Mouse (Mus musculus): ENCODE measurements at regions not wholly inside any gene's neighbourhood (a gene's known extent, or its start where the extent isn't known, plus 50 kb on each side); places are given as distances from the start of the nearest gene placed in this dataset.

DNA sequence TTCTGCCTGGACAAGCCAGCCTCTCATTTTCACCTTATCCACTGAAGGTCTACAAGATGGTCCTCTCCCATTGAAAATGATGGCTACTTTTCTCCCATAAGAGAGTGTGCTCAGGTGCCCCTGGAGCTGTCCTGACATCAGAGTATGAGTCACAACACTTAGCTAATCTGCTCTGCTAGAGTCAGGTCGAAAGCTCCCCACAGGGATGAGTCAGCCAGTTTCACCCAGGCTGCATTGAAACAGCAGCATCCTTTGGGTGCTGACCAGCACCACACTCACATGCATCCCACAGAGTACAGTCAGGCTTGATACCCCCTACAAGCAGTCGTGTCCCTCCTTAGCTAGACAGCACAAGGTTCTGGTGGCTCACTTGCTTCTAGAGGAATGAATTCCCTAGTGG lies 234.0 kb downstream of the CK137956 start:
- DNase-seq (ENCODE audit: low spot score) (no peak), ATAC-seq (ENCODE audit: insufficient number of reproducible peaks, low FRiP score, low TSS enrichment, low read depth) (no peak)
- H3K9ac ChIP-seq (ENCODE audit: low read length), result no peak overlapping the region
- H3K9me3 ChIP-seq (ENCODE audit: control insufficient read depth, low read length), result no peaks in the 10 kb centered on the region
- H3K4me3 ChIP-seq (ENCODE audit: low read depth, low read length), result no peak overlapping the region
- no peaks in the 10 kb centered on the region for H3K27me3 ChIP-seq (ENCODE audit: control insufficient read depth, insufficient read depth, low read length)
- no peaks in the 10 kb centered on the region for H3K36me3 ChIP-seq (ENCODE audit: control insufficient read depth, insufficient read depth, low read length)
- no peak overlapping the region for H3K4me2 ChIP-seq (ENCODE audit: low read depth, severe bottlenecking)
- H3K27ac ChIP-seq (replicated peaks; ENCODE audit: low read depth, low read length), result no peak overlapping the region
- WGBS, result 93% methylated on average over 2 of the region's 2 CpGs
- H3K4me1 ChIP-seq (ENCODE audit: control insufficient read depth, insufficient read depth, low read length), result no peaks in the 10 kb centered on the region

DNA sequence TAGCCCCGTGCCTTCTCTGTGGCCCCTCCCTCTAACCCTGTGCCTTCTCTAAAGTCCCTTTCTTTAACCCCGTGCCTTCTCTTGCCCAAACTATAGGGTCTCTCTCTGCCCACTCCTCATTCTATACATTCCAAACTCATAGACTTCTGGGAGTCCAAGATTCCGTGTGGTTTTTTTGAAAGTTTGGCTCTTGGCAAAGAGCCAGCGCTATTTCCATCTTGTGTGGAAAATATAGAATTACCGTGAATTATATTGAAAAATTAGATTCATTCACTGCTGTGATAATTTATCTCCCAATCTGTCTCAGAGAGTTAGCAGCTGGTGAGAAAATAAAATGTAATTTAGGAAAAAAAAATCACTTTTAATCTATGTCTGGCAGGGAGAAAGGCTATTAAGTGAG lies 234.6 kb downstream of the CK137956 start:
- Histone ChIP-seq H3K4me1 (ENCODE audit: control insufficient read depth, insufficient read depth, low read length) (no peaks in the 10 kb centered on the region), H3K4me2 (ENCODE audit: low read depth, severe bottlenecking) (no peak overlapping the region), H3K9ac (ENCODE audit: low read length) (no peak overlapping the region), H3K27ac (replicated peaks; ENCODE audit: low read depth, low read length) (no peak overlapping the region), H3K4me3 (ENCODE audit: low read depth, low read length) (no peak overlapping the region), H3K9me3 (ENCODE audit: control insufficient read depth, low read length) (no peaks in the 10 kb centered on the region), H3K27me3 (ENCODE audit: control insufficient read depth, insufficient read depth, low read length) (no peaks in the 10 kb centered on the region), H3K36me3 (ENCODE audit: control insufficient read depth, insufficient read depth, low read length) (no peaks in the 10 kb centered on the region)
- ATAC-seq (ENCODE audit: insufficient number of reproducible peaks, low FRiP score, low TSS enrichment, low read depth) (no peak), DNase-seq (ENCODE audit: low spot score) (no peak)
- 75% methylated on average over 5 of the region's 5 CpGs for WGBS

DNA sequence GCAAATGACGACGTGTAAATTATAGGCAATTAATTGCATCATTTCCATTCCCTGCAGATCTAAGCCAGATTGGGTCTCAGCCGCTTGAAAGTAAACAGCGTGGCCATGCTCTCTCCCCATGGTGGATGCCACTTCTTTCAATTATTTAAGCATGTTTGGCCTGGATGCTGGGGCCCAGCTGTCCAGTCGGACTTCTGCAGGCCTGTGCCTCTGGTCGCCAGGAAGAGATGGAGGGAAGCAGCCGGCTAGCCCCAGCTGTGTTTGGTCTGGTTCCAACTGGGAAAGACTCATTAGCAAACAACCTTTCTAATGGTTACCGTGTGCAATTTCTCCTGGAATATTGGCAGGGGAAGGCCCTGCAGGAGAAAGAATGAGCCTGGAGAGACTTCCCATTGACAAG lies 236.1 kb downstream of the CK137956 start:
- Histone ChIP-seq H3K9me3 (ENCODE audit: control insufficient read depth, low read length) (no peaks in the 10 kb centered on the region), H3K27ac (replicated peaks; ENCODE audit: low read depth, low read length) (no peak overlapping the region), H3K9ac (ENCODE audit: low read length) (no peak overlapping the region), H3K4me1 (ENCODE audit: control insufficient read depth, insufficient read depth, low read length) (no peaks in the 10 kb centered on the region), H3K4me2 (ENCODE audit: low read depth, severe bottlenecking) (no peak overlapping the region), H3K27me3 (ENCODE audit: control insufficient read depth, insufficient read depth, low read length) (no peaks in the 10 kb centered on the region), H3K4me3 (ENCODE audit: low read depth, low read length) (no peak overlapping the region), H3K36me3 (ENCODE audit: control insufficient read depth, insufficient read depth, low read length) (no peaks in the 10 kb centered on the region)
- ATAC-seq (ENCODE audit: insufficient number of reproducible peaks, low FRiP score, low TSS enrichment, low read depth), result no peak
- peak; percentile 33 for DNase-seq (ENCODE audit: low spot score)
- 36% methylated on average over 8 of the region's 8 CpGs for WGBS

DNA sequence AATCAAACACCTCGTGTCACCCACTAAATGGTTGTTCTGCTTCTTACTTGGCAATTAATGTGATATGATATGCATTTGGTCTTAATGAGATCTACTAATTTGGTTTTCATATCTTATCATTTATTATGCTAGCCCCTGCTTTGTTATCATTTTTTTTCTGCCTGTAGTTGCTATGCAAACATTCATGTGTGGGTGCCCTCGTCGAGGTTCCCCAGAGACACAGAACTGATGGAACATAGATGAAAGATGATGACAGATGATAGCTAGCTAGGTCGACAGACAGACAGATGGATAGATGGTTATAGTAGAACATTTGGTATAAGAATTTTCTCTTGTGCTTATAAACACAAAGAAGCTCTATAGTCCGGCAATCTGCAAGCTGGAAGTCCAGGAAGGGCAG lies 252.1 kb downstream of the CK137956 start:
- no peaks in the 10 kb centered on the region for H3K4me1 ChIP-seq (ENCODE audit: control insufficient read depth, insufficient read depth, low read length)
- H3K9me3 ChIP-seq (ENCODE audit: control insufficient read depth, low read length), result no peaks in the 10 kb centered on the region
- no peak overlapping the region for H3K27ac ChIP-seq (replicated peaks; ENCODE audit: low read depth, low read length)
- no peak overlapping the region for H3K4me3 ChIP-seq (ENCODE audit: low read depth, low read length)
- H3K9ac ChIP-seq (ENCODE audit: low read length), result no peak overlapping the region
- no peak overlapping the region for H3K4me2 ChIP-seq (ENCODE audit: low read depth, severe bottlenecking)
- H3K27me3 ChIP-seq (ENCODE audit: control insufficient read depth, insufficient read depth, low read length), result no peaks in the 10 kb centered on the region
- no peaks in the 10 kb centered on the region for H3K36me3 ChIP-seq (ENCODE audit: control insufficient read depth, insufficient read depth, low read length)
- ATAC-seq (ENCODE audit: insufficient number of reproducible peaks, low FRiP score, low TSS enrichment, low read depth) (no peak), DNase-seq (ENCODE audit: low spot score) (peak; percentile 0)
- WGBS, result 86% methylated on average over 5 of the region's 5 CpGs

DNA sequence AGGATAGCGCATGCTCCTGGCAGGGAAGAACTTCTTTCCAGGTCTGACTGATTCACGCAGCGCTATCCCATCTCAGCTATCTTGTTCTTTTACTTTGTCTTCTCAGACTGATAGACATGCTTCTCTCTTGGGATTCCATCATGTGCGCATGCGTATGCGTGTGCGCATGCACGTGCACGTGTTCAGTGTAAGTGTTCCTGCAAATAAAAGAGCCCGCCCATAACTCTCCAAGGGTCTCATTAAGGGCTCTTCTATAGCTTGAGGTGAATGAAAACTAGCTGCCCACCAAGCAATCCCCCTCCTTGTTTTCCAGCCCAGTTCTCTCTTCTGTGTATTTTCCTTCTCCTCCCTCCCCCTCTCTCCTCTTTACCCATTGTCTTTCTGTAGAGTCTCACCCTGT lies 258.5 kb downstream of the CK137956 start:
- Histone ChIP-seq H3K27ac (replicated peaks; ENCODE audit: low read depth, low read length) (no peak overlapping the region), H3K36me3 (ENCODE audit: control insufficient read depth, insufficient read depth, low read length) (no peaks in the 10 kb centered on the region), H3K4me3 (ENCODE audit: low read depth, low read length) (no peak overlapping the region), H3K4me1 (ENCODE audit: control insufficient read depth, insufficient read depth, low read length) (peaks cover 13% of the 10 kb centered on the region; the same call in 1 of the 2 replicates), H3K4me2 (ENCODE audit: low read depth, severe bottlenecking) (no peak overlapping the region), H3K9me3 (ENCODE audit: control insufficient read depth, low read length) (no peaks in the 10 kb centered on the region), H3K9ac (ENCODE audit: low read length) (no peak overlapping the region), H3K27me3 (ENCODE audit: control insufficient read depth, insufficient read depth, low read length) (no peaks in the 10 kb centered on the region)
- WGBS, result 84% methylated on average over 10 of the region's 10 CpGs
- DNase-seq (ENCODE audit: low spot score) (no peak), ATAC-seq (ENCODE audit: insufficient number of reproducible peaks, low FRiP score, low TSS enrichment, low read depth) (no peak)

DNA sequence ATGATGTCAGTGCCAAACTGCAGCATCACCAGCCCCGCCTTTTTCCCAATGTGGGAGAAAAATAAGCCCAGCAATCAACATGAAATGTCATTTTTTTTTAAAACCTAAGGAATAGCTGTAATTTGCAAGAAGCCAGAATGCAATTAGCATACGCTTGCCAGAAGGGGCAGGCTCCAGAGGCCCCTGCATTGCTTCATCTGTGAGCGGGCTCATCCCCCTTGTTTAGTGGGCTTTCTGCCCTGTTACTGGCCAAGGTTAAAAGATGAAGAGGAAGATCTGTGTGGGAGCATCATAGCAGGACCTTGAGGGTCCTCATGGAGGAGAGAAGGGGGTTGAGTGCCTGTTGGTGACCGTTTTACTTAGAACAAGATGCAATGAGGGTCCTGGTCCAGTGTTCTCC lies 259.9 kb downstream of the CK137956 start:
- Histone ChIP-seq H3K36me3 (ENCODE audit: control insufficient read depth, insufficient read depth, low read length) (no peaks in the 10 kb centered on the region), H3K4me1 (ENCODE audit: control insufficient read depth, insufficient read depth, low read length) (peaks cover 13% of the 10 kb centered on the region; the same call in 1 of the 2 replicates), H3K27ac (replicated peaks; ENCODE audit: low read depth, low read length) (no peak overlapping the region), H3K4me3 (ENCODE audit: low read depth, low read length) (no peak overlapping the region), H3K4me2 (ENCODE audit: low read depth, severe bottlenecking) (no peak overlapping the region), H3K9ac (ENCODE audit: low read length) (no peak overlapping the region), H3K9me3 (ENCODE audit: control insufficient read depth, low read length) (no peaks in the 10 kb centered on the region), H3K27me3 (ENCODE audit: control insufficient read depth, insufficient read depth, low read length) (no peaks in the 10 kb centered on the region)
- no peak for DNase-seq (ENCODE audit: low spot score)
- no peak for ATAC-seq (ENCODE audit: insufficient number of reproducible peaks, low FRiP score, low TSS enrichment, low read depth)
- 59% methylated on average over 4 of the region's 4 CpGs for WGBS

DNA sequence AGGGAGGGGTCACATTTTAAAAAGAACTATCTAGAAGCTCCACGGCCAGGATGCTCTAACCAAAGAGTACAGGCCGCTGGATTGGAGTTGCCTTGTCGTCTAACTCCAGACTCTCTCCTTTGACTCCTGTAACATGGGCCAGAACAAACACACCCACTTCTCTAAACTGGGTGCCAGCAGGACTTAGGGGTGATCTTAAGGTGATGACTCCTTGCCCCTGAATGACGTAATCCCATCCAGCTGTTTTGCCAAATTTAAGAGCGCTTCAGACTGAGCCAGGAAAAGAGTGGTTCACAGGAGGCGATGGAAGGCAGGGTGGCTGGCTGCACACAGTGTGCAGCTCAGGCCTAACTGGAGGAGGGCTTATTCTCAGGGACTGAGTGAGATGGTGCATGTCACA lies 261.0 kb downstream of the CK137956 start:
- H3K27ac ChIP-seq (replicated peaks; ENCODE audit: low read depth, low read length), result no peak overlapping the region
- H3K4me1 ChIP-seq (ENCODE audit: control insufficient read depth, insufficient read depth, low read length), result peaks cover 13% of the 10 kb centered on the region; the same call in 1 of the 2 replicates
- 84% methylated on average over 6 of the region's 6 CpGs for WGBS
- no peak for DNase-seq (ENCODE audit: low spot score)
- H3K36me3 ChIP-seq (ENCODE audit: control insufficient read depth, insufficient read depth, low read length), result no peaks in the 10 kb centered on the region
- H3K4me3 ChIP-seq (ENCODE audit: low read depth, low read length), result no peak overlapping the region
- no peaks in the 10 kb centered on the region for H3K9me3 ChIP-seq (ENCODE audit: control insufficient read depth, low read length)
- H3K9ac ChIP-seq (ENCODE audit: low read length), result no peak overlapping the region
- H3K4me2 ChIP-seq (ENCODE audit: low read depth, severe bottlenecking), result no peak overlapping the region
- no peak for ATAC-seq (ENCODE audit: insufficient number of reproducible peaks, low FRiP score, low TSS enrichment, low read depth)
- no peaks in the 10 kb centered on the region for H3K27me3 ChIP-seq (ENCODE audit: control insufficient read depth, insufficient read depth, low read length)

DNA sequence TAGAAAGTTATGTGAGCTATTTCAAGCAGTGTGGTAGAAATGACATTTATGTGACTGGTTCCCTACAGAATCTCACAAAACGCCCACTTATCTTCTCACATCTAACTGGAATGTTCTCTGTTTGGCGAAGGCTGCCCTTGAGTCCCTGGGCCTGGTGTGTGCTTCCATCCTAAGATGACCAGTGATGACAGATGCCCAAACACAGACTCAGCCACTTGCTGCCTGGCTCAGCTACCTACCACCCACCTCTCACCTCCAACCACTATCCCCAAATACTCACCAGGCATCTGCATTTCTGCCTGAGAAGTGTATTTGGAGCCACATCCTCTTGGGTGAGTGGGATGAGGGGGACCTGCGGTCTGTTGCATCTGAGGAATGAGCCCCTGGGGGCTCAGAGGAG lies 262.6 kb downstream of the CK137956 start:
- Histone ChIP-seq H3K4me1 (ENCODE audit: control insufficient read depth, insufficient read depth, low read length) (peaks cover 13% of the 10 kb centered on the region; the same call in 1 of the 2 replicates), H3K4me2 (ENCODE audit: low read depth, severe bottlenecking) (no peak overlapping the region), H3K4me3 (ENCODE audit: low read depth, low read length) (no peak overlapping the region), H3K9me3 (ENCODE audit: control insufficient read depth, low read length) (no peaks in the 10 kb centered on the region), H3K27me3 (ENCODE audit: control insufficient read depth, insufficient read depth, low read length) (no peaks in the 10 kb centered on the region), H3K27ac (replicated peaks; ENCODE audit: low read depth, low read length) (no peak overlapping the region), H3K36me3 (ENCODE audit: control insufficient read depth, insufficient read depth, low read length) (no peaks in the 10 kb centered on the region), H3K9ac (ENCODE audit: low read length) (no peak overlapping the region)
- DNase-seq (ENCODE audit: low spot score) (no peak), ATAC-seq (ENCODE audit: insufficient number of reproducible peaks, low FRiP score, low TSS enrichment, low read depth) (no peak)
- 86% methylated on average over 3 of the region's 3 CpGs for WGBS

DNA sequence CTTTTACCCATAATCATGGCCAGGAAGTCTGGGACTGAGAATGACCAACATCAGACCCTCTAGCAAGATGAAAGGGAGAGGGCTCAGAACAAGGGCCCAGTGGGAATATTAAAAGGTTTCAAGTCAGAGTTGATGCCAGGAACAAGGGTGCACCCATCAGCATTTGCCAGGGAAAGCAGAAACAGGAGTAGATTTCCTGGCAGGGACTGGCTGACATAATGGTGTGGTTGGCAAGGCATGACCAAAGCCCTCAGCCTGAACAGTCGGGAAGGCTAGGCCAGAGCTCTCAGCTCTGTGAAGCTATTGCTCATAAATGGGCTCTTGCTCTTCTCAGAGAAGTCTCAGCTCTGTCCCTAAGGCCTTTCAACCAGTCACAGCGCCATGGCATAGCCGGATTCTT lies 263.6 kb downstream of the CK137956 start:
- ATAC-seq (ENCODE audit: insufficient number of reproducible peaks, low FRiP score, low TSS enrichment, low read depth) (no peak), DNase-seq (ENCODE audit: low spot score) (no peak)
- H3K27me3 ChIP-seq (ENCODE audit: control insufficient read depth, insufficient read depth, low read length), result no peaks in the 10 kb centered on the region
- no peak overlapping the region for H3K4me3 ChIP-seq (ENCODE audit: low read depth, low read length)
- WGBS, result 84% methylated on average over 3 of the region's 3 CpGs
- H3K9me3 ChIP-seq (ENCODE audit: control insufficient read depth, low read length), result no peaks in the 10 kb centered on the region
- H3K4me1 ChIP-seq (ENCODE audit: control insufficient read depth, insufficient read depth, low read length), result peaks cover 13% of the 10 kb centered on the region; the same call in 1 of the 2 replicates
- no peak overlapping the region for H3K27ac ChIP-seq (replicated peaks; ENCODE audit: low read depth, low read length)
- H3K9ac ChIP-seq (ENCODE audit: low read length), result no peak overlapping the region
- no peaks in the 10 kb centered on the region for H3K36me3 ChIP-seq (ENCODE audit: control insufficient read depth, insufficient read depth, low read length)
- no peak overlapping the region for H3K4me2 ChIP-seq (ENCODE audit: low read depth, severe bottlenecking)
